Mouse (Mus musculus) left cerebral cortex, adult 8-10 months (tissue): ENCODE results near the gene AI467606. TPM values are rescaled to one million over a fixed set of nuclear protein-coding genes. Genes with fewer than 3 reads are reported as not detected.

Source experiments
- DNase-seq, 2 experiments: peaks; one replicate each; pipeline ENCODE4 v3.0.0; 2022; ENCODE audit warnings: low spot score in 2 of 2
- total RNA-seq, 4 experiments: library from RNA; stranded (reverse); gene quantifications; 2 replicates each; pipeline ENCODE4 v1.2.4; 2022

AI467606 gene
- total RNA-seq, 4 experiments from 2014 or later, result 0.97 to 2.6 (median 1.7) TPM

DNA sequence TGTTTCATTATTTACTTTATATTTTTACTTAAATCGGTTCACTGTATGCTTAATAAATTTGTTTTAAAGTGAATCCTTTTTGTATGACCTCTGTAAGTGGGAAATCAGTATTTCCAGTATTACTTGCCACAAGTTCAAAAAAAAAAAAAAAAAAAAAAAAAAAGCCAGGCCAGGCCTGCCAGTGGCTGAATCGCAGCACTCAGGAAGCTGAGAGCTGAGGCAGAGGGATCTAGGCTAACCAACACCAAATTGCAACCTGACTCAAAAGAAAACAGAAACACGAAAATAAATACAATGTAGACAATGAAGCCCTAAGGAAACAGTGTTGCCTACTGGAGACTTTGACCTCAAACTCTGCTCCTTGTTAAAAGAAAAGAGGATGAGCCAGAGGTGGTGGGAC lies 2.8 kb downstream of the AI467606 start:
- DNase-seq, result no peak

DNA sequence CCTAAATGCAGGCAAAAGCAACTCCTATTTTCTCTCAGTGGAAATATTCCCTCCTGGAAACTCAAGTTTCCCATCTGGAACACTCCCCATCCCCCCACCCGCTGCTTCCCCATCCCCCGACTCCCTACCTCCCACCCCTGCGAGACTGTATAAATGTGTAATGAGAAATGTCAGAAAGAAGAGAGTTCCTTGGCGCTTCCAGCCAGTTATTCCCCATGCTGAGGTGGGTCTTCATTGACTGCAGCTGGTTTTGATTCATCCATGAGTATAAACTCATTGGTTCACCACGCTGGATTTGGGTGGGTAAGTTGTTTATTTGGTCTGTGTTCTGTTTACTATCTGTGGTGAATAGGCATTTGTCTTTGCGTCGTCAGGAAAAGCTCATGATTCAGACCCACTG lies 5.3 kb downstream of the AI467606 start:
- DNase-seq, result no peak

DNA sequence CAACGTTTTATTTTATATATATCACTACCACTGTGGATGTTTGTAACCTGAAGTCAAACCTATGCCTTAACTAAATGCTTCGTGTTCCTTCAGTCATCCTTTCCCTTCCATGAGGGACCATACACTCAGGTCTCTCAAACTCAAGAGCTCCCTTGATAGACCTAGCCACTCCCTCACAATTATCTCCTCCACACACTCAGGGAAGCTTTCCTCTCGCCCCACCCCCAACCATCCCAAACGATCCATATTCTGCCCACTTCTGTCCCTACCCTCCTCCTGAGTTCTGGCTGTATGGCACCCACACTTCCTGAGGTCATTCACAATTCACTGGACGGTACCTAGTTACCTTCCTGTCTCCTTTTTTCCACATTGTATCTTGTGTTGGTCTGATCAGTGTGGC lies 7.4 kb downstream of the AI467606 start:
- DNase-seq, result no peak

DNA sequence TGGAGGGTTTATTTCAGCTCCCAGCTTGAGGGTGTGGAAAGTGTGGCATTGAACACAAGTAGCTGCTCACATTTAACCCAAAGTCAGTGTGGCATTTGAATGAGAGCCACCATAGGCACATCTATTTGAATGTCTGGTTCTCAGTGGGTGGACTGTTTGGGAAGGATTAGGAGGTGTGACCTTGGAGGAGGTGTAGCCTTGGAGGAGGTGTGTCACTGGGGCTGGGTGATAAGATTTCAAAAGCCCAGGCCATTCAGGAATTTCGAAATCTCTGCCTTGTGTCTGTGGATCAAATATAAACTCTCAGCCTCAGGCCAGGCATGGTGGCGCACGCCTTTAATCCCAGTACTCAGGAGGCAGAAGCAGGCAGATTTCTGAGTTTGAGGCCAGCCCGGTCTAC lies 7.8 kb downstream of the AI467606 start:
- DNase-seq, result no peak

DNA sequence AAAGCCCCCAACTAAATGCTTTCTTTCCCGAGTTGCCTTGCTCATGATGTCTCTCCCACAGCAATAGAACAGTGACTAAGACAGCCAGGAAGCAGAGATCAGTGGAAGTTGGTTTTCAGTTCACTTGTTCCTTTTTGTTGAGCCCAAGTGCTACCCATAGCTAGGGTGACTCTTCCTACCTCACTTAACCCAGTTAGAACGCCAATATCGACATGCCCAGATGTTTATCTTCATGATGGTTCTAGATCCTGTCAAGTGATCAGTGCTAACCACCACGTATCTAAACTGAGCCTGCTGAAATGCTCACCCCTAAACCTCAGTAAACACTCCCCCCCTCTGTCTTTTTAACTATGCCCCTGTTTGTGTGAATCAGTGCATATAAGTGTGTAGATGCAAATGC lies 8.4 kb downstream of the AI467606 start:
- no peak for DNase-seq

DNA sequence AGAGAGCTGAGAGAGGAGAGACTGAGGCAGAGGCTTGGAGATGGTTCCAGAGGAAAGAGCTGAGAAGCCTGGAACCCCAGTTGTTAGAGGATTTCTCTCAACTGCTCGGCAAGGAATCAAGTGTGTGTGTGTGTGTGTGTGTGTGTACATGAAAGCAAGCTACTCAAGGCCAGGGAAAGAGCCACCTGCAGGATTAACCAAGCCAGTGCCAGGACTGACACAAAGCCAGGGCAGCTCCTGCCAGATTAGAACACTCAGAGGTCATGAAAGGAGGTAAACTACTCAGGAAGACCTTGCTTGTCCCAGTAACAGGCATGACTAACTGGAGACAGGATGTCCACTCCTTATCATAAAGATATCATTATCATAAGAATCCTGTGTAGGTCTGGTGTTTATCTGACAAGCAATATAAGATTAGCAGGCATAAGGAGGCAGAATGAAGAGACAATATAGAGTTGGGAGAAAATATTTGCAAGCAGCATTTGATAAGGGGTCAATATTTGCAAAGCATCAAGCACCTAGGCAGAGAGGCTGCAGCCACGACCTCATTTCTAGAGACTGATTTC lies 10.4 kb downstream of the AI467606 start:
- no peak for DNase-seq

DNA sequence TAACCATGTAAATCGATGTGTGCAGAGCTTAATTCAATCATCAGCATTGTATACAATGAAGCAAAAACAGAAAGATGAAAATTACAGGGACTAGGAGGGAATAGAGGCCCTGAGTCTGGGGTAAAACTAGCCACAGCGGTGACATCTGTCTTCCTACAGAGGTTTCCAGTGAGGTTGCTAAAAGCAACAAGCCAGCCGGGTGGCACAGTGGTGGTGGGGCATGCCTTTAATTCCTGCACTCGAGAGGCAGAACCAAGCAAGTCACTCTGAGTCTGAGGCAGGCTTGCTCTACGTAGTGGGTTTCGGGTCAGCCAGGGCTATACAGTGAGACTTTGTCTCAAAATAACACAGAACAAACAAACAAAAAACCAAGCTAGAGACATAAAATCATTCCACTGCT lies 11.0 kb downstream of the AI467606 start:
- no peak for DNase-seq

DNA sequence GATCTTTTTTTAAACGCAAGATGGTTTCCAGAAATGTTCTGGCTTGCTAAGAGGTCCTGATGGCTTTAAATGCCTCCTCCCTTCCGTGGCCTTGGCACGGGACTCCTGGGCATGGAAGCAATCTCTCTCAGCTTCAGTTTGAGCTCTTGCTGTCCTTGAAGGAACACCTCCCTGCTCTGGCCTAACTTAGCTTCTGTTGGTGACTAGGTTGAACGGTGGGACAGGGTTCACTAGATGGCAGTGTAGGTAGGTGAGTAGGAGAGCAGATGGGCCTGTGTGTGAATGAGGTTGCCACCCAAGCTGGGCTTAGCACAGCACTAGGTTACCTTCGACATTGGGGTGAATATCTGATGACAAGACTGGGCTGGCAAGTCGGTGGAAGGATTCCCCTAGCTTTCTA lies 12.8 kb downstream of the AI467606 start:
- no peak for DNase-seq

DNA sequence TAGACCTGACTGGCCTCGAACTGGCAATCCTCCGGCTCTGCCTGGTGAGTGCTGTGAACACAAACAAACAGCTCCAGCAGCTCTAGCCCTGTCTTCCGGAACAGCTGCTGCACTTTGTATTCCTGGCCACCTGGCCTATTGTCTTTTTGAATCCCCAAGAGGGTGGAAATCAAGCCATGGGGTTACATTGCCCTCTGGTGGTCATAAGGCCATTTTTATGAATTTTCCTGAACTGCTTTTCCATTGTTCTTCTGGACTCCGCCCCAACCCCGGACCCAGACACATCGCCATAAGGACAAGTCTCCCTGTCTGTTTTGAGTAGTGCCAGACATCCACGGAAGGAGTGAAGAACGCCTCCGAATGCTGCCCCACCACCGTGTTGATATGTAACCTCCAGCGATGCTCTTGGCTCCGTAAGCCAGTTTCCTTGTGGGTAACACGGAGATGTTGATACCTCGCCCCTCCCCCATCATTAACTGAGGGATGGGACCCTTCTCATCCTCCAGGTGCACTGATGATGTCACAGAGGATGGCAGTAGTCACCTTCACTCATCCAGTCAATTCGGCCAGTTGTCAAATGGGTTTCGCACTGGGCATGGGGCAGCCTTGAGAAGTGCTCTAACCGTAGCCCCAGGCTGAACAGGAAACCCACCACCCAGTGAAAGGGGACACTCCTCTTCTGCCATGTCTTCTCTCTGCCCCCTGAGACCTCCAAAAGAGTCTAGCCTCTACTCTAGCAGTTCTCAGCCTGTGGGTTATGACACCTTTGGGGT lies 13.6 kb downstream of the AI467606 start:
- DNase-seq, result peak; percentile 63 to 70

DNA sequence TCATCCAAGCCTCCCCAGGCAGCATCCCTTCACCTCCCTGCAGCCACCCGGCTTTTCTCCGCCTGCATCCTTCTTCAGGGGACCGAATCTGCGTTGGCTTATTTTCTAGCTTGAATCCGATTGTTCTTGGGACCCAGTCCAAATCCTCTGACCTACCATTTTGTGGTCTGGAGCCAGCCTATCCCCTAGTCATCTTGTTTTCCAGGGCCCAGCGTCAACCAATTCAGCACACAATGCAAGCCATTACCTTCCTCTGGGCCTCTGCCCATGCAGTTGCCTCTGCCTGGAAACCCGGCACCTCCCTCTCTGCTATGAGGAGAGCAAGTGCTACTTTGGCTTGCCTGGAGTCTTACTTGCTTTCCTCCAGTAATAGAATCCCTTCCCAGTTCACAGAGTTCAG lies 14.4 kb downstream of the AI467606 start:
- no peak for DNase-seq

DNA sequence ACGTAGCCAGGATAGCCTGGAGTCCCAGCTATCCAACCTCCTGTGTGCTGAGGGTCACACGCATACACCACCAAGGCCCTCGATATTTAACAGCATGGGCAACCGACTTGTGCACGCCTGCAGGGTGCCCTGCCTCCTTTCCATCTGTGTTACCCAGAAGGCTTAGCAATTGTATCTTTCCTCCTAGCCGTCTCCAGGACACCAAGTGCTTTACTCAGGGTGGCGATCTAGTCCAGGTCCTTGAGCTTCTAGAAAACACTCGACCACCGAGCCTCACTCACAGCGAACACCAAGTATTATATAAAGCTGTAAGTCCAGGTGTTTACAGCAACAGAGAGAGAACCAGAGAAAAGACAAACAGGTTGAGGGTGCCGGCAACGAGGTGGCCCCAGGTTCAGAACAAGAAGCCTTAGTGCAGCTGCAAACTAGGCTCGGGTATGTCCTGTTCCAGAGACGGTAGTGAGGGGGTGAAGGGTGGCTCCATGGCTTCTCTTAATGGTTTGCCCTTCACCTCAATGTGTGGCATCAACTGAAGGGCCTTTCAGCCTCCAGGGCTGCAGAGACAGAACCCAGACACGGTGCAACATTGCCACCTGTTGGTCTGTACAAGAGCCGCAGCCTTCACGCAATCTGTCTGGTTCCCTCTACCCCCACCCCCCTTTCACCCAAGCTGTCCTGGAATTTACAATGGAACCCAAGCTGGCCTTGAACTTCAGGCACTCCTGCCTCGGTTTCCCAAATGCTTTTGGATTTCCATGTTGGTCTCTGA lies 19.3 kb downstream of the AI467606 start:
- DNase-seq, result peak; percentile 40 to 43

DNA sequence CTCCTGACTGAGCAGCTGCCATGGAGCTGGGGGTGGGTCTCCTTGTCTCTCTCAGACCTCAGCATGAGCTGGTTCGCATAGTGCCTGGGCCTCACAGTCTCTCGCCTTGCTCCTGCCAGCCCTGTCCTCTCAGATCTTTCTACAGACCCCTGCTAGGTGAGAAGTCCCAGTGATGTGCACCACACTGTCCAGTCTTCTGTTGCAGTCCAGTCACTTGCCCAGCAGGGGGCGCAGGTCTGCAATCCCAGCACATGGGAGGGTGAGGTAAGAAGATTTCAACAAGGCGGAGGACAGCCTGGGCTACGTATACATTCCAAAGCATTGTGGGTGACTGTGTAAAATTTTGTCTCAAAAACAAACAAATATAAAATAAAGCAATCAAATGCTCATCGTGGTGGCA lies 20.3 kb downstream of the AI467606 start:
- no peak for DNase-seq

DNA sequence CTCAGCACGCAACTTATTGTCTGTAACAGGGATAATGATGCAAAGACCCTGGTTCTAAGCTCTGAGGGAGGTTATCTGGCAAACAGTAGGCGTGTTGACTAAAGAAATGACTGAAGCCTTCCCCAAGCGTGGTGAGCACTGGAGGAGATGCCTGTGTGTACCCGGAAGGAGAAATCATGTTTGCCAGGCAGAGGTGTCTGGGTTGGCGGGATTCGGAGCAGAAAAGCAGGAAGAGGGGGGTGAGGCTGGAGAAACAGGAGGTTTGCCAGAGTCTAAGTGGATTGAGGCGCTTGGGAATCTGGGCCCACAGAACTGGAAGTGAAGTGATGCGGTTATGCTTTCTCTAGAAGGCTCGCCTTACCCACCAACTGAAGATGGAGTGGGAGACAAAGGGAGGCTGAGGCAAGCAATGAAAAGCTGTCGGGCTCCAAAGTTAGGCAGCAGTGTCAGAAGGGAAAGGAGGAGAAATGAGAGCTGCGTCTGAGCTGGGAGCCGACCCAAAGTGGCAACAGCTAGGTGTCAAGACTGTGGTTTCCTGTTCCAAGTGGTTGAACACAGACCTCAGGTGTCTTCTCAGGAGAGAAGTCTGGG lies 21.2 kb downstream of the AI467606 start:
- DNase-seq, result peak in 1 of 2 experiments; percentile 52

DNA sequence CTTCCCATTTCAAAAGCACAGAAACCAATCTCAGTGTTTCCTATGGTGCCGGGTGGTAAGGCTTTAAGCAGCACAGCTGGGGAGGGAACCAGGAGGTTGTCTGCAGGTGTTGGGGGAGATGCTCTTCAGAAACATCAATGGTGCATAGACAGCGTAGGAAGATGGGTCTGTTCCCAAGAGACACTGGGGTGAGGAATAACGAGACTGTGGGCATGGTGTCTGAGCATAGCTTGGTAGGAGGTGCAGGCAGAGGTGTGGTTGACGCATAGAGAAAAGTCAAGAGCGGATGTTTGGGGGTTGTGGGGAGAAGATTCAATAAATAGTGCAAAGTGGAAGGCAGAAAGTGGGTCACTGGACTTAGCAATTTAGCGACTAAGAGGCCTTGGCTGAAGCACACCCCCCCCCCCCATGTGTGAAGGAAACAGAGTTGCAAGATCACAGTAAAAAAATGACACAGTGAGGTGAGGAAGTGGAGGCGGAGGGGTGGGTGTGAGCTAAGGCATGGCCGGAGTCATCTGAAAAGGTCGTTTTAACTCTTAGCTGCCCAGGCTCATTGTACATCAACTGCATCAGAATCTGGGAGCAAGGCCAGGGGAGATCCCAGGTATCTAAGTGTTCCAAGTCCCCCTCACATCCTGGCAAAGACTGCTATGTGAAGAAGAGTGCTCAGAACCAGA lies 21.9 kb downstream of the AI467606 start:
- DNase-seq, result peak in 1 of 2 experiments; percentile 34

DNA sequence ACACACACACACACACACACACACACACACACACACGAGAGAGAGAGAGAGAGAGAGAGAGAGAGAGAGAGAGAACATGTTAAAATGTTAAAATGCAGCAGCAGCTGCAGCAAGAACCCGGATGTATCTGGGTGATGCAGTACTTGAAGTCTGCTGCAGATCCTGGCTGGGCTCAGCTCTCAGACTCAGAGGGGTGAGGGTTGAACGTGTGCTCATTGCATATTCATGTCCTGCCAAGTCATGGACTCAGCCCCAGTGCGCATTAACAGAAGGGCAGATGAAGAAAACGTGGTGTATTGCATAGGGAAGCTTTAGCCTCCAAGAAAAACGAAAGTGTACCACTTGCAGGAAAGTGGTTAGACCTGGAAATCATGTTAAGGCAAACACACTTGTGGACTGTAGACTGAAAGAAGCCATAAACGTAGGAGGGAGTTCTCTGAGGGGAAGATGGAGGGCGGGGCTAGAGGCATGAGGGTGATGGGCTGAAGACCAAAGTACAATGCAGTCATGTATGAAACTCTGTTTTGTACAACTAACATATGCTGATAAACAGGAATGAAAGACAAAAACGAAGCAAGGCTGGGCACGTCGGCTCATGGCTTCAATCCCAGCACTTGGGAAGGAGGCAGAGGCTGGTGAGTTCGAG lies 22.6 kb downstream of the AI467606 start:
- no peak for DNase-seq

DNA sequence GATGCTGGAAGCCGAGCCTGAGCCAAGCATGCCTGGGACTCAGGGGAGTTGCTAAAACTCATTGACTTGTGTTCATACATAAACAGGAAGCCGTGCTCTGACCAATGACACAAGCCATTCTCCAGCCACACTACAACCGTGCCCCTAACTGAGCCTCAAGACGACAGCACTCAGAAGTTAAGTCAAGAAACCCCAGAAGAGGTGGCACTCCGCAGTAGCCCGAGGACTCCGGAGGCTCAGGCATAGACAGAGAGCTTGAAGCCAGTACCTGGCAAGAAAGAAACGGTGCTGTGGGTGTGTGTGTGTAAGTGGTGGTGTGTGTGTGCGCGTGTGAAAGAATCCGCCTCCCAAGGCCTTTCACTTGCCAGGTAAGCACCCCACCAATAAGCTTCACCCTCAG lies 23.8 kb downstream of the AI467606 start:
- no peak for DNase-seq

DNA sequence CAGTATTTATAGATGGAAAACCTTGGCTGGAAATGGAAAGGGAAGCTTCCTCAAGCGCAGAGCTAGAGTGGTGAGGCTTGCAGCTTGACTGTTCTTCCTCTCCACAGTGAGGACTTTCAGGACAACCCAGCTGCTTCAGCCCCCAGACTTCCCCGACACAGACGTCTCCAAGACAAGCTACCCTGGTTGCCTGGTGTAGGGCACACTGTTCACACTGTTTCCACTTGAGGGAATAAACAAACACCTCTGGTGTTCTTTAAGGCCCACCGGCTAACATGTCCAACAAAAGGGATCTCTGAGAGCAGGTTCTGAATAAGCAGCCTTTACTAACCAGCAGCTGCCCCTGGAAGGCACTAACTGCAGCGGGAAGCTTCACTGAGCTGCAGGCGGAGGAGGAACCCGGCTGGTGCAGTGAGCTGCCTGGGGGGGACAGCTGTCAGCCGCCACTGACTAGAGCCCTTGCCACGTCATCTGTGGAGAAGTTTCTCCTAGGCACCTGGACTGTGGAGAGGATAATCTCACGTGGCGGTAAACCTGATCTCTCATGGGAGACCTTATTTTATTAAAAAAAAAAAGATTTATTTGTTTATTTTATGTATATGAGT lies 25.3 kb downstream of the AI467606 start:
- DNase-seq, result no peak

DNA sequence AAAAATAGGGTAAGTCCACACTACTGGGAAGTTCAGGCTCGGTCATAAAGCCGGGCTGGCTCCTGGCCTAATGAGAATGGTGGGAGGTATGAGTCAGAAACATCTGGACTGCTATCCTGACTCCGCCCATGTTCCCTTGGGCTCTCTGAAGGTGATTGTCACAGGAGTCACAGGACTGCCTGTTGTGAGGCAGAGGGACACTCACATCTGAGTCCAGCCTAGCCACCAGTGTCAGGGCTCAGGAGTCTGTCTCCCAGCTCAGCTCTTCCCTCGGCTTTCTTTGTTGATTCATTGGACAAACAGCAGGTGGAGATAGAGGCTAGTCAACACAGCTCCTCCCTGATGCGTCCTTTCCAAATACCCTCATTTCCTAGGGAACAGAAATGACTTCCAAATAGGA lies 26.8 kb downstream of the AI467606 start:
- no peak for DNase-seq

DNA sequence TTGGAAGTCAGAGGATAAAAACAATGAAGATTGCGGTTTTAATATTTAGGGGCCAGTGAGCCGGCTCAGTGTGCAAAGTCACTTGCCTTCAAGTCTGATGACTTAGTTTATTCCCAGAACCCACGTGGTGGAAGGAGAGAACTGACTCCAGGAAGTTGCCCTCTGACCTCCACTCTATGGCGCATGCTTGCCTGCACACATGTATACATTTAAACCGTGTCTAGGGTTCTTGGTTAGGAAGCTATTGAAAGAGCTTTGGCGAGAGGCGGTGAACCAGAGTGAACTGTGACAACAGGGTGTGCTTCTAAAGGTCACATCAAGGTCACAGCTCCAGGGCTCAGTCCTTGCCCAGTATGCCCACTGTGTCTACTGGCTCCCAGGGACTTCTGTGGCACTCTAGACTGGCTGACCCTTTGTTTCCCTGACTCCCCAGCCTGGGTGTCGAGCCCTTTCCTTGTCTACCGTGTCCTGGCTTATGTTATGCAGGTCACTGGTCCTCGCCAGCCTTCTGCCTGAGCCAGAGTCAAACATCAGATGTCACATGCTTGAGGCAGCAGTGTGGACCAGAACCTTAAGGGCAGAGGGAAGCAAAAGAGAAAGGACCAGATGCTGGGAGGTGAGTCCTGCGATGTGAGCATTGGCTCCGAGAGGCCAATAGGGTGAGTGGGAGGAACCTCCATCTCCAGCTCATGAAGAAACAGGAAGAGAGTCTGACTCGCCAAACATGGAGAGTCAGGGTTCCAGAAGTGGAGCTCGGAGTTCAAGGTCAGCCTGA lies 27.7 kb downstream of the AI467606 start:
- no peak for DNase-seq
